Mouse (Mus musculus) C2C12 (cell line): ENCODE measurements around the gene Irf3. TPM values are rescaled to one million over a fixed set of nuclear protein-coding genes. Genes with fewer than 3 reads are reported as not detected.

ENCODE experiments used
- H3K27me3 ChIP-seq: one replicate; pipeline ENCODE4 v1.6.1; 2011; ENCODE audit not compliant: control insufficient read depth, insufficient read depth, insufficient read length
- H3K36me3 ChIP-seq: one replicate; pipeline ENCODE4 v1.6.1; 2011; ENCODE audit not compliant: control insufficient read depth, insufficient read depth
- H3K4me3 ChIP-seq: one replicate; pipeline ENCODE4 v1.5.1; 2011; ENCODE audit warnings: mild to moderate bottlenecking, control low read depth; ENCODE audit not compliant: poor library complexity, insufficient read depth, severe bottlenecking
- H3K79me2 ChIP-seq: one replicate; pipeline ENCODE4 v1.6.1; 2011; ENCODE audit not compliant: control insufficient read depth, insufficient read depth
- H3K79me3 ChIP-seq: one replicate; pipeline ENCODE4 v1.6.1; 2011; ENCODE audit warnings: low read depth, control low read depth
- H3ac ChIP-seq: one replicate; pipeline ENCODE3; 2011; ENCODE audit warnings: low read depth; ENCODE audit not compliant: control insufficient read depth, insufficient read length
- CEBPB ChIP-seq: IDR thresholded peaks from one replicate; pipeline ENCODE4 v1.6.1; 2011; ENCODE audit warnings: low read depth, mild to moderate bottlenecking, control low read depth, moderate library complexity
- CTCF ChIP-seq: IDR thresholded peaks from one replicate; pipeline ENCODE4 v1.5.1; 2011; ENCODE audit not compliant: control insufficient read depth, insufficient read depth, insufficient read length
- FOSL1 ChIP-seq: IDR thresholded peaks from one replicate; pipeline ENCODE4 v1.8.0; 2011; ENCODE audit warnings: mild to moderate bottlenecking, low read length; ENCODE audit not compliant: poor library complexity, insufficient read depth, severe bottlenecking
- MAX ChIP-seq: IDR thresholded peaks from one replicate; pipeline ENCODE4 v1.6.1; 2011; ENCODE audit warnings: mild to moderate bottlenecking, control low read depth
- MYOD1 ChIP-seq: IDR thresholded peaks from one replicate; pipeline ENCODE4 v1.6.1; 2011; ENCODE audit warnings: low read depth; ENCODE audit not compliant: control insufficient read depth, insufficient read length
- MYOG ChIP-seq: IDR thresholded peaks from one replicate; pipeline ENCODE4 v1.6.1; 2011; ENCODE audit not compliant: control insufficient read depth, insufficient read length; ENCODE audit errors: extremely low read depth
- USF1 ChIP-seq: IDR thresholded peaks from one replicate; pipeline ENCODE4 v1.6.1; 2011; ENCODE audit warnings: low read depth, mild to moderate bottlenecking, control low read depth, moderate library complexity
- polyA plus RNA-seq: library from polyadenylated mRNA; unstranded; fragments of >200 nt; fragmentation: generic; extraction: Trizol; gene quantifications from one replicate; pipeline ENCODE4 v1.2.1, GENCODE M21; 2012; ENCODE audit warnings: missing spikeins

Irf3 gene
- polyA plus RNA-seq, 1 experiment, result 43.7 TPM

- Histone ChIP-seq H3ac (no peak overlapping the region), H3K36me3 (peaks cover 35% of the 10 kb centered on the region)
Observed at GRCm38 (mm10) chr7:45043307-45043706, 45.9 kb downstream of the Irf3 start.

GRCm38 (mm10) chr7:45045741-45046140, 48.3 kb downstream of the Irf3 start:
- peaks cover 10% of the 10 kb centered on the region for H3K79me3 ChIP-seq
- TF ChIP-seq CEBPB (no peak), CTCF (no peak), MYOG (no peak), USF1 (no peak), MYOD1 (no peak), FOSL1 (no peak), MAX (no peak)
- H3K79me2 ChIP-seq, result peaks cover 33% of the 10 kb centered on the region
- no peaks in the 10 kb centered on the region for H3K27me3 ChIP-seq
- no peak overlapping the region for H3ac ChIP-seq
- peaks cover 50% of the 10 kb centered on the region for H3K36me3 ChIP-seq
- no peak overlapping the region for H3K4me3 ChIP-seq

More at GRCm38 (mm10) chr7:45043307-45043706, 45.9 kb downstream of the Irf3 start:
- peaks cover 12% of the 10 kb centered on the region for H3K79me2 ChIP-seq
- H3K79me3 ChIP-seq, result peaks cover 6% of the 10 kb centered on the region
- H3K4me3 ChIP-seq, result no peak overlapping the region
- TF ChIP-seq CTCF (no peak), MYOD1 (no peak), CEBPB (no peak), MYOG (no peak), FOSL1 (no peak), USF1 (no peak), MAX (no peak)
- no peaks in the 10 kb centered on the region for H3K27me3 ChIP-seq

GRCm38 (mm10) chr7:45046853-45047350, 49.5 kb downstream of the Irf3 start:
- Histone ChIP-seq H3K79me2 (peaks cover 41% of the 10 kb centered on the region), H3K27me3 (no peaks in the 10 kb centered on the region), H3K36me3 (peaks cover 50% of the 10 kb centered on the region), H3K4me3 (no peak overlapping the region), H3K79me3 (peaks cover 18% of the 10 kb centered on the region), H3ac (no peak overlapping the region)
- TF ChIP-seq CTCF (no peak), MYOG (no peak)

- H3K79me3 ChIP-seq, result peaks cover 21% of the 10 kb centered on the region
- peaks cover 46% of the 10 kb centered on the region for H3K36me3 ChIP-seq
- TF ChIP-seq USF1, result no peak
- no peak for TF ChIP-seq MAX
- TF ChIP-seq FOSL1, result no peak
- no peak overlapping the region for H3ac ChIP-seq
- no peak overlapping the region for H3K4me3 ChIP-seq
- H3K79me2 ChIP-seq, result peaks cover 45% of the 10 kb centered on the region
- H3K27me3 ChIP-seq, result no peaks in the 10 kb centered on the region
Observed at GRCm38 (mm10) chr7:45047491-45047890, 50.0 kb downstream of the Irf3 start.

- no peak for TF ChIP-seq FOSL1
- Histone ChIP-seq H3K4me3 (no peak overlapping the region), H3K79me3 (peaks cover 21% of the 10 kb centered on the region), H3ac (no peak overlapping the region), H3K27me3 (no peaks in the 10 kb centered on the region), H3K79me2 (peaks cover 47% of the 10 kb centered on the region), H3K36me3 (peaks cover 44% of the 10 kb centered on the region)
Observed at GRCm38 (mm10) chr7:45048001-45048890, 50.8 kb downstream of the Irf3 start.

GRCm38 (mm10) chr7:45048923-45049657, 51.6 kb downstream of the Irf3 start:
- TF ChIP-seq MYOD1 (no peak), CTCF (no peak), USF1 (no peak), MAX (no peak), FOSL1 (no peak), CEBPB (no peak), MYOG (no peak)
- Histone ChIP-seq H3K79me3 (peaks cover 21% of the 10 kb centered on the region), H3K4me3 (no peak overlapping the region), H3ac (no peak overlapping the region), H3K36me3 (peaks cover 40% of the 10 kb centered on the region), H3K79me2 (peaks cover 47% of the 10 kb centered on the region), H3K27me3 (no peaks in the 10 kb centered on the region)
